Mouse (Mus musculus): ENCODE results near the gene Fto. TPM values are rescaled to one million over a fixed set of nuclear protein-coding genes. Genes with fewer than 3 reads are reported as not detected.

Fto gene
- polyA plus RNA-seq, 1 experiment from 2014 or later = 55.3 TPM

DNA sequence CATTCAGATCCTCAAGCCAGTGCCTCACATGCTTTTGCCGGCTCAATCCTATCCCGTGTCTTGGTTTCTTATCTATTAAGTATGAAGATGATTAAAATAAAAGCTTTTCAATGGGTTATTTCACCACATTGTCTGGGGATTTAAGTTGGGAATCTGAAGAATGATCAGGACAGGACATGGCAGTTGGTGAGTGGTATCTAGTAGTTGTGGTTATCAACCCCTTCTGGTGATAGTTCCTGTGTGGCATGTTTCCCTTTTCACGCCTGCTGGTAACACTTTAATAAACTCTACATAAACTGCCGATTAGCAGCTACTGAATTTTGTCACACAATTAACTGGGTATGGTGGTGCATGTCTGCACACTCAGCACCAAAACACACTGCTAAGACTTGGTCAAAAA, 198.6 kb downstream of the Fto start:
- H3K9ac ChIP-seq (ENCODE audit: low read depth, low read length) = no peak overlapping the region
- 92% methylated on average over 4 of the region's 4 CpGs for WGBS
- no peak for DNase-seq (ENCODE audit: low spot score)
- H3K9me3 ChIP-seq (replicated peaks; ENCODE audit: low read length) = no peaks in the 10 kb centered on the region
- no peak overlapping the region for H3K27ac ChIP-seq
- no peak for ATAC-seq (replicated peaks; ENCODE audit: low FRiP score, low read depth)
- no peak for TF ChIP-seq CTCF (IDR thresholded peaks at IDR 0.05; ENCODE audit: low read depth)
- H3K36me3 ChIP-seq (ENCODE audit: insufficient read depth, low read length) = no peaks in the 10 kb centered on the region
- no peak overlapping the region for H3K4me3 ChIP-seq (replicated peaks; ENCODE audit: low read depth, low read length)
- H3K27me3 ChIP-seq (ENCODE audit: insufficient read depth, low read length) = no peaks in the 10 kb centered on the region
- H3K4me1 ChIP-seq (replicated peaks; ENCODE audit: insufficient read depth, low read length) = peaks cover 25% of the 10 kb centered on the region
- H3K4me2 ChIP-seq (ENCODE audit: low read length) = no peak overlapping the region

DNA sequence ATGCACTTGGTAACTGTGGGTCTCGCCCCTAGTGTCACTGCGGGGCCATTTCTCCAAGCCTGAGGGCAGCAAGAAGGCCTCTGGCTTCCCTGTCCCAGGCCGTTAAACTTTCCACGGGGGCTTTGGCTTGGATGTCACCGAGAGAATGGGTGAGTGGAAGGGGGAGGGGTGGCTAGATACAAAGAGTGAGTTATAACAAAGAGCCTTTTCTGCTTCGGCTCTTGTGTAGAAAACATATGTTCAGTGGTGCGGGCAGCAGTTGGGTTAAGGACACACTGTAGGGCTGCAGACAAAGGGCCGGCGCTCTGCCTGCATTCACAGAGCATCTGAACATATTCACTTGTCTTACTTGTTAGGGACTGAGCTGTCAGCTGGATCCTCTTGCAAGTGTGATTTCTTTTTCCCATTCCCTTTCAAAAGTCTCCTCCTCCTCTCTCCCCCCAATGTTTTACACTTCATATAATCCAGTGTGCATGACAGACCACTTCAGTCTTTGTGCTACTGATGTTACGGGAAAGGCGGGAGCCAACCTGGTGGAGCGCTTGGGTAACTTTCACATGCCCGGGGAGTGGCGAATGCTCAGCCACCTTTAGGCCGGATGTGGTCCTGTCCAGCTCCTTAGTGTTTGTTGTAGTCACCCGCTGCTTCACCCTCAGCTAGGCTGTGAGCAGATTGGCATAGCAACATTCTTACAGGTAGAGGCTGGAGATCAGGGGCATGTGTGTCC, 201.6 kb downstream of the Fto start:
- 46% methylated on average over 16 of the region's 16 CpGs for WGBS
- ATAC-seq (replicated peaks; ENCODE audit: low FRiP score, low read depth) (peak; percentile 13; the same call in 1 of the 2 replicates), DNase-seq (ENCODE audit: low spot score) (no peak)
- H3K4me2 ChIP-seq (ENCODE audit: low read length) = no peak overlapping the region
- no peak overlapping the region for H3K27ac ChIP-seq
- no peak overlapping the region for H3K4me3 ChIP-seq (replicated peaks; ENCODE audit: low read depth, low read length)
- no peaks in the 10 kb centered on the region for H3K27me3 ChIP-seq (ENCODE audit: insufficient read depth, low read length)
- H3K4me1 ChIP-seq (replicated peaks; ENCODE audit: insufficient read depth, low read length) = peaks cover 15% of the 10 kb centered on the region
- H3K36me3 ChIP-seq (ENCODE audit: insufficient read depth, low read length) = no peaks in the 10 kb centered on the region
- H3K9me3 ChIP-seq (replicated peaks; ENCODE audit: low read length) = no peaks in the 10 kb centered on the region
- TF ChIP-seq CTCF (IDR thresholded peaks at IDR 0.05; ENCODE audit: low read depth) = no peak
- H3K9ac ChIP-seq (ENCODE audit: low read depth, low read length) = no peak overlapping the region

DNA sequence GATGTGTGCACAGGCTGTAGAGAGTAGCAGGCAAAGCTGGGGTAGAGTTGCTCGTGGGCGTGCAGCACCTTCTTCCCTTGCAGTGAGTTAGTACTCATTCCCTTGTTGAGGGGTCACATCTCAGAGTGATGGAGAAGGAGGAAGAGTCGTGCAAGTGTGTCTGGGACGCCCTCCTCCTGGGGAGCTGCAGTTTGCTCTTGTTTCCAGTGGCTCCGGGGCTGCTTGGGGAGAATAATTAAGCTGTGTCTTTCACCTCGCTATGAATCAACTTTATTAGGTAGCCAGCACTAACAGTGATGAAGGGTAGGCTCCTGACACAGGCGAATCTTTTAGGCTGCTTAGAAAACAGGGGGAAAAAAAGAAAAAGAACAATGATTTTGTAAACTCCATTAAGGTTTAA, 203.1 kb downstream of the Fto start:
- WGBS = 19% methylated on average over 7 of the region's 7 CpGs
- no peak overlapping the region for H3K4me2 ChIP-seq (ENCODE audit: low read length)
- peak; percentile 79 for DNase-seq (ENCODE audit: low spot score)
- no peaks in the 10 kb centered on the region for H3K36me3 ChIP-seq (ENCODE audit: insufficient read depth, low read length)
- H3K27me3 ChIP-seq (ENCODE audit: insufficient read depth, low read length) = no peaks in the 10 kb centered on the region
- no peak overlapping the region for H3K4me3 ChIP-seq (replicated peaks; ENCODE audit: low read depth, low read length)
- H3K9me3 ChIP-seq (replicated peaks; ENCODE audit: low read length) = no peaks in the 10 kb centered on the region
- ATAC-seq (replicated peaks; ENCODE audit: low FRiP score, low read depth) = no peak
- H3K9ac ChIP-seq (ENCODE audit: low read depth, low read length) = no peak overlapping the region
- no peak overlapping the region for H3K27ac ChIP-seq
- TF ChIP-seq CTCF (IDR thresholded peaks at IDR 0.05; ENCODE audit: low read depth) = no peak
- peaks cover 15% of the 10 kb centered on the region for H3K4me1 ChIP-seq (replicated peaks; ENCODE audit: insufficient read depth, low read length)

DNA sequence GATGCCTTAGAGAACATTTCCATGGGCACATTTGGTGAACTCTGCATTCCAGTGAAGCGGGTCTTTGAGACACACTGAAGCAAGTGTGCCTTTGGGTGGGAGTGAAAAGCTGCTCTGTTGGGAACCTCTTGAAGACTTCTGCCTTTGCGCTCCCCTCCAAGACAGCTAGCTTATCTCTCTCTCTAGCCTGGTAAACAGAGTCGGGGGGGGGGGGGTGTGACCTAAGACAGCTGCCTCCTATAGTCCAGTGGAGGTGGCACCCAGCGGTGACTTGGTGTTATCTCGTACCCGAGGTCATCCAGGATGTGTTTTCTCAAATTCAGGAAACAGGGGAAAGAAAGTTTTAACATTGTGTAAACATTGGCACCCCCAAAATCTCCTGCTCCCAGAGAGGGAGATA, 204.8 kb downstream of the Fto start:
- no peak overlapping the region for H3K4me2 ChIP-seq (ENCODE audit: low read length)
- no peak overlapping the region for H3K9ac ChIP-seq (ENCODE audit: low read depth, low read length)
- no peaks in the 10 kb centered on the region for H3K36me3 ChIP-seq (ENCODE audit: insufficient read depth, low read length)
- no peak overlapping the region for H3K4me3 ChIP-seq (replicated peaks; ENCODE audit: low read depth, low read length)
- ATAC-seq (replicated peaks; ENCODE audit: low FRiP score, low read depth) (no peak), DNase-seq (ENCODE audit: low spot score) (no peak)
- H3K9me3 ChIP-seq (replicated peaks; ENCODE audit: low read length) = no peaks in the 10 kb centered on the region
- no peak for TF ChIP-seq CTCF (IDR thresholded peaks at IDR 0.05; ENCODE audit: low read depth)
- WGBS = 38% methylated on average over 6 of the region's 6 CpGs
- H3K4me1 ChIP-seq (replicated peaks; ENCODE audit: insufficient read depth, low read length) = peaks cover 15% of the 10 kb centered on the region
- H3K27me3 ChIP-seq (ENCODE audit: insufficient read depth, low read length) = no peaks in the 10 kb centered on the region
- no peak overlapping the region for H3K27ac ChIP-seq

DNA sequence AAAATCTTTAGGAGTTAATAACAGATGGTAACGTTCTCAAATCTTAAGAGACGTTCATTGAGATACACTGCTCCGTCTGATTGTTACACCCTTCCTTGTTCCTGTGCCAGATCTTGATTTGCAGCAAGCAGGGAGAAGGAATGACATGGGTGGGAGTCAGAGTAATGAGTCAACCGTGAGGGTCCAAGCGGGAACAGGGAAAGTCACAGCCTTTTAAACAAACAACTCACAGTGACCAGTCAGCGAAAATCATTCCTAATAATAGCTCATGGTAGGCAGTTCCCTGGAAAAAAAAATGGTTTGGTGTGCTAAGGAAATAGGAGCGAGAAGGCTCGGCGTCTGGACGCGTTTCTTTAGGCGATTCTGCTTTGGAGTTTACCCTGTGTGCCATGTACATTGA, 208.9 kb downstream of the Fto start:
- H3K36me3 ChIP-seq (ENCODE audit: insufficient read depth, low read length) = no peaks in the 10 kb centered on the region
- H3K4me3 ChIP-seq (replicated peaks; ENCODE audit: low read depth, low read length) = no peak overlapping the region
- no peak for TF ChIP-seq CTCF (IDR thresholded peaks at IDR 0.05; ENCODE audit: low read depth)
- no peak overlapping the region for H3K4me2 ChIP-seq (ENCODE audit: low read length)
- no peak overlapping the region for H3K9ac ChIP-seq (ENCODE audit: low read depth, low read length)
- H3K27ac ChIP-seq = no peak overlapping the region
- no peaks in the 10 kb centered on the region for H3K27me3 ChIP-seq (ENCODE audit: insufficient read depth, low read length)
- ATAC-seq (replicated peaks; ENCODE audit: low FRiP score, low read depth) (no peak), DNase-seq (ENCODE audit: low spot score) (peak; percentile 82)
- no peaks in the 10 kb centered on the region for H3K9me3 ChIP-seq (replicated peaks; ENCODE audit: low read length)
- H3K4me1 ChIP-seq (replicated peaks; ENCODE audit: insufficient read depth, low read length) = peaks cover 7% of the 10 kb centered on the region; the same call in 1 of the 2 replicates
- WGBS = 36% methylated on average over 12 of the region's 12 CpGs

DNA sequence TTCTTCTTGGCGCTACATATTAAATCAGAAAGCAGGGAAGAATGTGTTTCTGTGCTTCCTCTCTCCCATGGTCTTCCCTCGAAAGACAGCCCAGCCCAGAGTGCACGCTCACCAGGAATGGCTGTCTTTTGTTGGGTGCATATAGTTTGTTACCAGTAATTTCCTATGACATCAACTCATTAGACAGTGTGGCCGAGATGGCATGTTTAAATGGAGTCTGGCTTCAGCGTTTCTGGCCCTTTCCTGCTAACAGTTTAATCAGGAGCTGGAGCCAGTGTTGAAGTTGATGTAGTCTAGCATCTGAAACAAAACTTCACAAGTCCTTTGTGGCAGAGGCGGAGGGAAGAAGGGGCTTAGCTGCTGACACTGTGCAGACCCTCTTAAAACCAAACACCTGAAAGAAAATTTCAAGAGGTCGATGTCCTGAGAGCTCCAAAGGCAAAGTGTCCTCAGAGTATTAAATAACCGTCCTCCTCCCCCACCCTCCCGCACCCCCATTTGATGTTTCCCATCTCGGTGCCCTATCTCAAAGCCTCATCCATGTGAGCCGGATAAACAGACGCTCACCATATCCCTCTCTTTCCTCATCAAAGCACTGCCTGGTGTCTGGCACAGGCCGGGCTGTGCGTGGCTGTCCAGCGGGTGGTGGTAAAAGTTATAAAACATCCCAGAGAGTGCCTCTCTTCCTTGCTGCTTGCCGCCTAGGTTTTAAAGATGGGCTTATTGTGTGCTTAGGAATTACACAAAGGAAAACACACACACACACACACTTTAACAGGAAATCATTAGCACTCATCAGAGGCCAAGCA, 210.9 kb downstream of the Fto start:
- Histone ChIP-seq H3K27me3 (ENCODE audit: insufficient read depth, low read length) (no peaks in the 10 kb centered on the region), H3K27ac (no peak overlapping the region), H3K4me1 (replicated peaks; ENCODE audit: insufficient read depth, low read length) (no peaks in the 10 kb centered on the region; the same call in 1 of the 2 replicates), H3K36me3 (ENCODE audit: insufficient read depth, low read length) (no peaks in the 10 kb centered on the region), H3K9ac (ENCODE audit: low read depth, low read length) (no peak overlapping the region), H3K4me3 (replicated peaks; ENCODE audit: low read depth, low read length) (no peak overlapping the region), H3K9me3 (replicated peaks; ENCODE audit: low read length) (no peaks in the 10 kb centered on the region), H3K4me2 (ENCODE audit: low read length) (no peak overlapping the region)
- no peak for TF ChIP-seq CTCF (IDR thresholded peaks at IDR 0.05; ENCODE audit: low read depth)
- no peak for DNase-seq (ENCODE audit: low spot score)
- 59% methylated on average over 16 of the region's 16 CpGs for WGBS
- ATAC-seq (replicated peaks; ENCODE audit: low FRiP score, low read depth) = no peak
